Mouse (Mus musculus) kidney, postnatal 14 days (tissue): ENCODE measurements around the gene Tcp11x2.
A peak's percentile ranks its signal among the peaks of the same experiment; 100 is the strongest.

Experiments
- DNase-seq: peaks from one replicate; pipeline ENCODE4 v3.0.0; 2022; ENCODE audit warnings: mixed read lengths

Gene Tcp11x2

GRCm38 (mm10) chrX:135693633-135694032 lies at the start of gene Tcp11x2:
Gene Tcp11x2 (minus strand): TSS chrX:135693790.
- no peak for DNase-seq

DNA sequence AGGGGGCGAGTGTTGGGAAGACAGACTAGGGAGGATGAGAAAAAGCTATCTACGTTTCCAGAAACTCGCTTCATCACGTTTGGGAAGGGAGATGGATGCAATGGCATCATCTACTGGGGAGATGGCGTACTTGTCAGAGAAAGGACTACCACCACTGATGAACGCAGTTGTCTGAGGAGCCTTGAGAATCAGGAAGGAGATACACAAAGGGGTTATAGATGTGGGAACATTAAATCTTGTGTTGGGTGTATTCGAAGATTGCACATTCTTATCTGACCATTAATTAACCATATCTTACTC lies 49.4 kb upstream of the Tcp11x2 start:
- no peak for DNase-seq

DNA sequence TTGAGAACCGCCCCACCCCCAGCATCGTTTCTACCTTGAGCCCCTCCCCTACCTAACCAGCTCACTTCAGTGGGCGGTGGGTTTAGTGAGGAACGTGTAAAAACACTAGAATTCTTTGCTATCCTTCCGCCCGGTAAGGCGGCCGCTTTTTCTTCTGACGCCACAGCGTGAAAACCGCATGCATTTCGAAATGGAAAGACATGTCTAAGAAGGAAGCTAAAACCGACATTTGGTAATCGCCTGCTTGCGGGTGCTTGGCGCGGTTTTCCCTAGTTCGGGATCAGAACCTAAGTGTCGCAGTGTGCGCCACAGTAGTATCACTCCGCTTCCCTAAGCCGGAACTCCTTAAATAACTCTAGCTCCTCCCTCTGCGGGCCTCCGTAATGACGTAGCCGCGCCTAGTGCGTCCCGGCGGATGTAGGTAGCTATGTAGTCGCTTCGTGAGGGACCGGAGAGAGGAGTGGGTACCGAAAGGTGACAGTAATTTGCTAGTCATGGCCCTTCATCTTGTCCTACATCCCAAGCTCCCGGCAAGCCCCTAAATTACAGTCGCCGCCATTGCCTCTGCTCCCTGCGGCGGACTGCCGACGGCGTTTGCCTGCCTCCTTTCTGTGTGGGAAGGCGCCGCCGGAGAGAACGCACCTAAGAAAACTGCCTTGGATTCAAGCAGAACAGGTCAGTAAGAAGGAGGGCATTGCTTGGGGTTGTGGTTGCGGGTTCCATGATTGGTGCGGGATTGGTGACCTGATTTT lies 48.9 kb upstream of the Tcp11x2 start, which contains the start of the genes Armcx5 and Gprasp1:
Gene Armcx5, plus strand, starts transcription at position 430 of the 752 bp plus-strand sequence.
Gene Gprasp1, plus strand, starts transcription at position 430 of the 752 bp plus-strand sequence.
- peak; percentile 91 for DNase-seq

DNA sequence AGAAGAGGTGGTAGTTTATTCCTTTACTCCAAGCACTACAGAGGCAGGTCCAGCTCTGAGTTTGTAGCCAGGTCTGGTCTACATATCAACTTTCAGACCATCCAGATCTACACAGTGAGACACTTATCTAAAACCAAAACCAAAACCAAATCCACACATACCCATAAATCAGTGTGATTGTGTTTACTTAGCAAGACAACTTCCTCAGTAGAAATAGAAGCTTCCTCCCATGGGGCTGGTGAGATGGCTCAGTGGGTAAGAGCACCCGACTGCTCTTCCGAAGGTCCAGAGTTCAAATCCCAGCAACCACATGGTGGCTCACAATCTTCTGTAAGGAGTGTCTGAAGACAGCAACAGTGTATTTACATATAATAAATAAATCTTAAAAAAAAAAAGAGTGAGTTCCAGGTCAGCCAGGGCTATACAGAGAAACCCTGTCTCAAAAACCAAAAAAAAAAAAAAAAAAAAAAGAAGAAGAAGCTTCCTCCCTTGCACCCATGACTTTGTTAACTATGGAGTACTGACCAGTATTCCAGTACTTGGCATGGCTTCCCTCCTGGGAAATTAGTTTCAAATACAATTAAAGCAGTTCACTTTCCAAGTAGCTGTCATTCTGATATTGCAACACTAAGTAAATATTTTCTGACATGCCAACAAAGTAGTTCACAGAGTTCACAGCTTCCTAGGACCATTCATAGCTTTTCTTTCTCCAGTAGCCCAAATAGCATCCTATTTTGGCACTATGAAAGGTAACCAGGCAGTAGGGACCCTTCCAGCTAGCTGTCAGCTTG lies 45.3 kb upstream of the Tcp11x2 start:
- no peak for DNase-seq

DNA sequence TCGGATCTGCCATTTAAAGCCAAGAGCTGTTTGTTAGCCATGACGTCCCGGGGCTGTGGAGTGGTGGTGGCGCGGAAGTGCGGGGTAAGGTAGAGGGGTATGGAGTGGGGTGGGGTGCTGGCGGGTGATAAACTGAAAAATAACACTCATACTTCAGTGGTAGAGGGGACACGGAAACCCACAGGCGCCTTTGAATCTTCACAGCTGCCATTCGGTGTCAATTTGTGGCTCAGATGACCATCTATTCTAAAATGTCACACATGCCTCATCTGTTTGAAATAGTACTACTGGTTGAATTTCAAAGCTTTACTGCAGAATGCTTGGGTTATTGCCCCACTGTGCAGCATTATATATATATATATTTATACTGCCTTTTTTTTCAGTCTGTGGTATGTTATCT lies 31.6 kb upstream of the Tcp11x2 start, which contains the start of gene Tmsb15a:
Gene Tmsb15a, minus strand, starts transcription at position 101 of the 400 bp plus-strand sequence.
- no peak for DNase-seq

DNA sequence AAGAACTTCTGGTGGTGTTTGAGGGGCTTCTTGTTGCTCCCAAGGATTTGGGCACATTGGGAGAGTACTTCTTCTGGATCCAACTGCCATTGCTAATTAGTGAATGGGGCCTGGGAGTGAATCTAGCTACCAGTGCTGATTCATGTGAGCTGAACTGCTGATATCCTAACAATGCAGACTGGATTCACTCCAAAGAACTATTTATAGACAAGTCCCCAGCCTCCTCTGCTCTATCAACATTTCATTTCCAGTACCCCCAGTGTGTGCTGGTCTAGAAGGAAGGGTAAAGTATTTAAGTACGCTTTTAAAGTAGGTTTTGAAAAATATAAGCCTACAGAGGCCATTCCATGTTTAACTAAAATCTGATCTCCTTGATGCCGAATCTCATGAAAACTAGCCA lies 19.3 kb upstream of the Tcp11x2 start:
- no peak for DNase-seq

DNA sequence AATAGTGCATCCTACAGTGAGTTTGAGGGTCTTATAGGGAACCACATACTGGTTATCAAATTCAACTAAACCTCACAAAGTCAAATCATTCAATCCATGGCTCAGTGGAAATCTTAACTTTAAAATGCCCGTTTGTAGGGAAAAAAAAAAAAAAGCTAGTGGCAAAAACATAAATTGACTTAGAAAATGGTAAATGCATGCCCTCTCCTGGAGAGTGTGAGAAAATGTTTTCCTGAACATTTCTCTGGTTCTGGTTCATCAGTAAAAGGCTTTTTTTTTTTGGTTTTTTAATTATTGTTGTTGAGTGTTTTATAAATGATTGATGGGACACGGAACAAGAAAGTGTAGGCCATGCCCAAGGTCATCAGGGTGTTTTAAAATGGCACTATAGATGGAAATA lies 10.8 kb upstream of the Tcp11x2 start:
- DNase-seq, result no peak

DNA sequence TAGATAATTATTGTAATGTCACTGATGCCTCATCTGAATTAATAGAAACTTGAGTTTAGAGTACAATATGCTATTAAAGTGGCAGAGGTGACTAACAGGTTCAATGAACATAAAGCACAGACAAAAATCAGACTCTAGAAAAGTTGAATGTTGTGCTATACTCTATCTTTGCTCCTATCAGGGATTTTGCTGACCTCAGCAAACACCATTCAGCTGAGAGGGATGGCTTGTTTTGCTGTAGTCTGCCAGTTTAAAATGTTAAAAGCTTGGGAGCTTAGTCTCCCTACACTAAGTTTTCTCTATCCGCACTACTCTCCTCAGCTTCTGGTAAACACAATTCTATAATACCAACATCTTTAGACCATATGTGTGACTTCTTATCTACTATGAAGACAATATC lies 9.5 kb upstream of the Tcp11x2 start:
- no peak for DNase-seq

- no peak for DNase-seq
Observed at GRCm38 (mm10) chrX:135687802-135688201, 5.8 kb downstream of the Tcp11x2 start.

- no peak for DNase-seq
Observed at GRCm38 (mm10) chrX:135681858-135682257, 11.7 kb downstream of the Tcp11x2 start.

GRCm38 (mm10) chrX:135652173-135652772 lies 41.3 kb downstream of the Tcp11x2 start:
- DNase-seq, result peak; percentile 1

GRCm38 (mm10) chrX:135627605-135628004 lies 66.0 kb downstream of the Tcp11x2 start, which contains the start of gene Prame:
Gene Prame (minus strand): TSS chrX:135627705.
- no peak for DNase-seq
